Mouse (Mus musculus) E14TG2a.4 (cell line): ENCODE measurements around the gene Vps13d.

Experiments used
- CTCF ChIP-seq: conservative IDR thresholded peaks from 2 replicates; pipeline ENCODE4 v1.5.1; 2014; ENCODE audit warnings: low read length
- NANOG ChIP-seq: IDR thresholded peaks from 2 replicates; pipeline ENCODE4 v1.6.1; 2014; ENCODE audit warnings: borderline replicate concordance, low read length, mixed read lengths
- POU5F1 ChIP-seq: IDR thresholded peaks from 2 replicates; pipeline ENCODE4 v1.6.1; 2014; ENCODE audit warnings: low read length, borderline replicate concordance

- TF ChIP-seq CTCF (no peak), POU5F1 (no peak), NANOG (no peak)
These were observed 36.9 kb upstream of the Vps13d start for GRCm38 (mm10) chr4:145231732-145232131.
